Mouse (Mus musculus) ES-CJ7 (cell line): ENCODE measurements at regions not wholly inside any gene's neighbourhood (a gene's known extent, or its start where the extent isn't known, plus 50 kb on each side); places are given as distances from the start of the nearest gene placed in this dataset.
A peak's percentile ranks its signal among the peaks of the same experiment; 100 is the strongest.

Source experiments
- DNase-seq: peaks from one replicate; pipeline ENCODE4 v3.0.0; 2011; ENCODE audit warnings: low read depth, low spot score

DNA sequence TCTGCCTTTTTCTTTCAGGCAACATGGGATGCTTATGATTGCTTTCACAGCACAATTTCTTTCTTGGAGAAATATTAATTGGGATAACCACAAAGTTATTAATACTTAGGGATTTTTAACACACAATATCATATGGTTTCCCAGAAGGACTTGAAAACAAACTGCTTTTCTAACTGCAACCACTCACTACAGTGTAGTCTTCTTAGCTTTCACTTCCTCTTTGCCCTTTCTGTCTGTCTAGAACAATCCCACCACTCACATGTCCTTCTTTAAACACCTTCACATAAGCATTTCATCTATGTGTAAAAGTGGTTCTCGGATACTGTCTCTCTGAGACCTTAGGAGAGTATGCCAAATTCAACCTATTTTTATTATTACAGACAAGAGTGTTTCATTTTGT, 204.3 kb downstream of the C1d start:
- DNase-seq = no peak

DNA sequence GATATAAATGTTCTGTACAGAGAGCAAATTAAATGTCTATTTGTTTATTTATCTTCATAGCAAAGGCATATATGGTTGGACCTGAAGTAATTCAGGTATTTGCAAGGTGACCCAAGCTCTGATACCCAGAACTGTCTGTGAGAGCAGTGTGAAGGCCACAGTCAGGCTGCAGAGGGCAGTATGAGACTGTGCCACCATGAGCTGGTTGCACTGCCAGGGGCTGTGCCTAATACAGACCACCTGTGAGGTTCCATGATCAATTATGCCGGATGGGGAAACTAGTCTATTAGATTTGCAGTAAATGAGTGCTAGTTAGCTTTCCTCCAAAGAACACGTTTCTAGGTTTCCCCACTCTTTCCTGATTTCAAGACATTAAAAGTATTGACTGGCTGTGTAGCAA, 207.5 kb downstream of the C1d start:
- DNase-seq = peak; percentile 39

- DNase-seq = no peak
Observed at GRCm38 (mm10) chr11:17468431-17469165, 211.2 kb downstream of the C1d start.

GRCm38 (mm10) chr11:17481436-17481996, 224.1 kb downstream of the C1d start:
- DNase-seq = no peak

DNA sequence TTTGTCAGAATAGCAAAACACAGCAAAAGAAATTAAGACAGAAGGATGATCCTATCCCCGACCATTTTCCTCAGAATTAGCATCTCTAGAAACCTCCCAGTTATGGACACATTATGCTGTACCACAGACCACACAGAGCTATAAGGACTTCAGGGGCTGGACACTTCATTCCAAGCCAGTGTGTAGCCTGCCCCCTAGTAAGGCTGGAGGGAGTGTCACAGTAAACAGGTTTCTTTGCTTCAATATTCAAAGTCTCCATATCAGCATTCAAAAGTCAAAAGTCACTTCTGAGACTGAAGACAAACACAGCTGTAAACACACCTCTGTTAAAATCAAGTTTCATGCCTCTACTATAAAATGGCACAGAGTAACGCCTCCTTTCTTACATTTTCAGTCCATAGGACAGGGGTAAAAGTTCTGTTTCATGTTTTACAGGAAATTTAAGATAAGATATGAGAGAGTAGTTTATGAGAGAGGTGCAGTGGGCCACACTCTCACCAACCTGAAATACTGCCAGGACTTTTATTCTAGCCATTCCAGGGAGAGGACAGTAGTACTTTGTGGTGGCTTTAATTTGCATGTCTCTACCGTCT, 226.6 kb downstream of the C1d start:
- no peak for DNase-seq

DNA sequence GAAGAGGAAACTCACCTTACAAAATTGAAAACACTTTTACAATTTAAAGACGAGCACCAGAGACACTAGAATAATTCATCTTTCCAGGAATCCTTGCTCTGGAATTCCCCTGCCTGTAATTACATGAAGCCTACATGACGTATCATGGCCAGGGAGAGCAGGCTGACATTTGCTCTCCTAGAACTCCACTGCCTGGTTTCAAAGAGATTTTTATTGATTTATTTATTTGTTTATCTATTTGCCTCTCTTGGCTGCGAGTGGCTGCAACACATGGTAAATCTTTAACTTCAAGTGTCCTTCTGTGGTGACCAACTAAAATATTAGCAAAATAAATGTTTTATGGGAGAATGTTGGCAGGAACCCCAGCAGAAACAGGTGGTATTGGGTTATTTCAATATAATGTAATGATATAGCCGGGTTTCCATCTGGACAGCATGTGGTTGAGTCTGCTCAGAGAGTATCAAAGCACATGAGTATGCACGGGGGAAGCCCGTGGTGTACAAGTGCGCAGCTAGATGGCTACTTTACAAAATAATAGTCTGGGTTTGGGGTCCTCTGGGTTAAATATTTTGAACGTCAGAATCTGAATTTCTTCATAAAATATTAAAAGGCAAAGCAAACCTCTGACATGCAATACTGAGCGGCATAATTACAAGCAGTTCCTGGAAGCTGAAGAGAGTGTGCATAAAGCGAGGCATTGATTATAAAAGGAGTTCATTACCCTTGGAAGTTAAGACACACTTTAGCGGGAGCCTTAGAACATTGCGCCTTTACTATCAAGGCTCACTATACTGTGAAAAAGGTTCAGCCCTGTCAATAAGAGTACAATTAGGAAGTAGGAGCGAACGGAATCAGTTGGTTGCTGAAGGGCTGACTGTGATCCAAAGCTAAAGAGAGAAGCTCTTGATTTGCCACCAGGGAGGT, 244.0 kb downstream of the C1d start:
- DNase-seq = no peak

DNA sequence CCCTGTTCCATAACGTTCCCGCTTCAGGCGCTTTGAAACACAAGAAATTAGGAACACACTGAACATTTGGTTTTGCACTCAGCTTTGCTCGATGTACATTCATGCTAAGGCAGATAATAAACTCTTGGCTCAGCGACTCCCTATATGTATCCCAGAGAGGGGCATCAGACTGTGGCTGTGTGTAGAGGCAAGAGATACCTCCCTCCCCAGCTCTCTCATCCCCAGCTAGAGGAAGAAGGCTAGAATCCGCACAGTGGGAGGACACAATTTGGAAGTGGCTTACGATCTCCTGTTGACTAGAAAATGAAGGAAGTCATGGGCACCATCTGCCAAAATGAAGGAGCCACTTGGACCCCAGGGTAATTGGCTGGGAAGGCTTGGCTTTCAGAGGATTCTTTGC, 244.7 kb downstream of the C1d start:
- no peak for DNase-seq

- DNase-seq = peak; percentile 23
Observed at GRCm38 (mm10) chr11:17522220-17522919, 265.0 kb downstream of the C1d start.

GRCm38 (mm10) chr11:17523329-17523728, 265.9 kb downstream of the C1d start:
- DNase-seq = no peak

- DNase-seq = peak; percentile 71
Observed at GRCm38 (mm10) chr11:17524985-17525775, 267.8 kb downstream of the C1d start.

- no peak for DNase-seq
Observed at GRCm38 (mm10) chr11:17526476-17526875, 269.1 kb downstream of the C1d start.

GRCm38 (mm10) chr11:17528609-17529008, 271.2 kb downstream of the C1d start:
- no peak for DNase-seq

DNA sequence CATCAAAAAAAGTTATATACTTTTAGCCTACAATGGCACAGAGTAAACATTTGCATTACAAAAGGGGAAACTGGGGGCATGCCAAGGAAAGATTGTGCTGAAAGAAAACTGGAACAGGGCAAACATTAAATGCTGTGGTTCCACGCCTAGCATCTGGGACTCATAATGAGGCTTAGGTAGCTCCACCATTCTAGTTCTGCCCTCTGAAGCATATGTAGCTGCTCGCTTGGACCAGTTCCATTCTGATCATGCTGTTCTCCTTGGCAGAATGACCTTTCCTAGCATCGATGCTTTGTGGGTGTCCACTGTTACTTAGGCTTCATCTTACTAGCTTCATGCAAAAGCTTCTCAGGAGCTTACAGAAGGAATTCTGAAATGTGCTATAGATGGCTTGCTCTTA, 276.3 kb downstream of the C1d start:
- DNase-seq = no peak

- no peak for DNase-seq
Observed at GRCm38 (mm10) chr11:17546286-17546685, 288.9 kb downstream of the C1d start.

DNA sequence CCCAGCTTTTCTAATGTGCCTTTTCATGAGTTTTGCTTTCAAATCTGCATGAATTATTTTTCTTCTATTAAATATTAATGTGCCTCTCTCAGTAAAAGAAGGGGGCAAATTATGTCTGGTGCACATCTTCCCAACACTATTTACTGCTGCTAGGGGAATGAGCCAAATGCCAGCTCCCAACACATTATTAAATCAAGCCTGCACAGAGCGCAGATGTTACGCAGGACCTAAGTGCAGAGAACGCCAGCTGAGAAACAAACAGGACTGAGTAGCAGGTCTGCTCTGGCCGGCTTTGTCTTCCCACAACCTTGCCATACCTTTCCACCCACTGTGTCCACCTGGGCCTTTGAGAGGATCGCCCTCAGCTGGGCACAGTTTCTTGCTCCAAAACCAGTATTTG, 291.8 kb downstream of the C1d start:
- no peak for DNase-seq

DNA sequence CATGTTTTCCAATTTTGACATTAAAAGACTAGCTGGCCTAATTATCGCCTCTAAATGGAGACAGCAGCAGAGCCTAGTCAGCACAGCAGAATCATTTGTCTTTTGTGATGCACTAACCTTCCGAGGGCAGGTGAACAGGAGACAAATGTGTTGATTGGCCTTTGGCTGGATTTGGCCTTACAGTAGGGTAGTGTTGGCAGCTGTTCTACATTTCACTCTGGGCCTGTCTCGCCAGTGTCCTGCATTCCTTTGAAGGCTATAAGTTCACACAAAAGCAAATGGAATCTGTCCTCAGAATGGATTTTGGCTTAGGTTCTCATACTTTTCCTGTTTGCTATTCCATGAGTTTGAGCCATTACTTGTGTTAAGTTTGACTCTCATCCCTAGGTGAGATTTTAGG, 297.9 kb downstream of the C1d start:
- DNase-seq = no peak

GRCm38 (mm10) chr11:17591780-17592487, 334.6 kb downstream of the C1d start:
- DNase-seq = no peak

DNA sequence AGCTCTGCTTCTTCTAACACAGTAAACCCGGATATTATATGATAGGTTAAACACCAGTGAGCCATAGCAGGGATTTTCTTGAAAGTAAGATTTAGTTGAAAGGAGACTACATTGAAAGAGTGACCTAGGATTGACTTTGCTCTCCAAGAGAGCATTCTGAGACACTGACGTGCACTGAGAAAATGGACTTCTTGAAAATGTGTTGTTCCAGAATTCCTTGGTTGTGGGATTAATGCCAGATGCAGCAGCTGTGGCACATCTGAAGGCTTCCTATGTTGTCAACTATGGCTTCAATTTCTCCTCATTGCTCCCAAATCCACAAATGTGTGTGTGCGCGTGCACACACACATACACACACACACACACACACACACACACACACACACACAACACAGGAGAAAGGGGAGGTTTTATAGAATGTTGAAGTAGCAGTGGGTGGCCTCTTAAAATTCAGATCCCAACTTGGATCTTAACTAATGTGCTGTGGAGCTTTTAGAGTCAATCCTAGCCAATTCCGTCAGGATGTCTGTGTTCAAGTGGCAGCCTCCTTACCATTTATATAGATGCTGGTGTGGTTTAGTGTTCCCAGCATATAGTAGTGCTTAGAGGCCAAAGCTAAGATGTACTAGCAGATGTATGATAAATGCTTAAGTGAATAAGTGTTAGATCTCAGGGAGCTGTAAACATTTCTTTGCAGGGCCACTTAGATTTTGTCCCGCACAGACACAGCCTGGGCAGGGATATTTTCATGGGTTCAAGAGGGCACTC, 346.5 kb downstream of the C1d start:
- DNase-seq = no peak
